ENCODE assay signal across 21 mouse cellular contexts in genomic region chr6:147928951-147929350, GRCm38 (mm10).
DNase-seq lines count a peak whose midpoint lies in the region; ATAC-seq and TF ChIP-seq lines count a peak whose summit lies in the region.
"Had no signal": no experiment of that assay in that cellular context is flagged by ENCODE, and none has a peak within 500 bp of the region (broad histone marks: within the 10 kb centered on the region; RNA-seq: fewer than 3 reads in every experiment).

No protein-coding gene starts in this region.

- no peak for TF ChIP-seq CTCF in midbrain, postnatal 0 days (IDR thresholded peaks at IDR 0.05)

- no peaks in the 10 kb centered on the region for H3K4me1 ChIP-seq in heart, embryonic 10.5 days
- no peaks in the 10 kb centered on the region for H3K4me1 ChIP-seq in midbrain, embryonic 11.5 days (ENCODE audit: control insufficient read depth, insufficient read depth, low read length)
- H3K4me1 ChIP-seq in midbrain, postnatal 0 days (ENCODE audit: insufficient read depth, low read length), result no peaks in the 10 kb centered on the region

- H3K27me3 ChIP-seq in heart, embryonic 10.5 days (ENCODE audit: insufficient read depth, poor library complexity, severe bottlenecking), result no peaks in the 10 kb centered on the region
- no peaks in the 10 kb centered on the region for H3K27me3 ChIP-seq in midbrain, embryonic 11.5 days (ENCODE audit: control insufficient read depth, insufficient read depth, low read length)
- H3K27me3 ChIP-seq in midbrain, postnatal 0 days (ENCODE audit: insufficient read depth, low read length), result no peaks in the 10 kb centered on the region
- H3K27me3 ChIP-seq: CH12.LX, Patski had no signal

- H3K9me3 ChIP-seq in heart, embryonic 10.5 days, result no peaks in the 10 kb centered on the region
- H3K9me3 ChIP-seq in midbrain, embryonic 11.5 days (ENCODE audit: control insufficient read depth, low read length), result no peaks in the 10 kb centered on the region
- no peaks in the 10 kb centered on the region for H3K9me3 ChIP-seq in midbrain, postnatal 0 days (ENCODE audit: low read length)
- H3K9me3 ChIP-seq: G1E had no signal

- ATAC-seq in midbrain, embryonic 11.5 days (ENCODE audit: low FRiP score), result no peak
- no peak for ATAC-seq in midbrain, postnatal 0 days (ENCODE audit: low FRiP score)
- ATAC-seq: activated CD4-positive, CD25-positive, alpha-beta regulatory T cell, adult 4 months; CD4-positive, CD25-positive, alpha-beta regulatory T cell, adult 4 months; Patski had no signal

- no peak overlapping the region for H3K4me2 ChIP-seq in midbrain, embryonic 11.5 days
- H3K4me2 ChIP-seq in midbrain, postnatal 0 days (ENCODE audit: low read depth, low read length, poor library complexity, severe bottlenecking), result no peak overlapping the region

- intact Hi-C loops in heart, postnatal 25 days (cut with DNase I), result no loop called here
- intact Hi-C loops in heart, postnatal 36 days (cut with DNase I), result no loop called here

- H3K27ac ChIP-seq in heart, embryonic 10.5 days, result no peak overlapping the region
- no peak overlapping the region for H3K27ac ChIP-seq in midbrain, embryonic 11.5 days (ENCODE audit: low read depth, low read length)
- H3K27ac ChIP-seq in midbrain, postnatal 0 days (ENCODE audit: low read depth, low read length), result no peak overlapping the region

- H3K9ac ChIP-seq in midbrain, embryonic 11.5 days (ENCODE audit: low read length), result no peak overlapping the region
- H3K9ac ChIP-seq in midbrain, postnatal 0 days (replicated peaks; ENCODE audit: low read length, poor library complexity, severe bottlenecking), result no peak overlapping the region

- no peak overlapping the region for H3K4me3 ChIP-seq in heart, embryonic 10.5 days
- no peak overlapping the region for H3K4me3 ChIP-seq in midbrain, embryonic 11.5 days (ENCODE audit: low read depth, low read length)
- no peak overlapping the region for H3K4me3 ChIP-seq in midbrain, postnatal 0 days (ENCODE audit: low read depth, low read length)

- DNase-seq in heart, adult 11 months, result peak; percentile 64
- no peak for DNase-seq in heart, postnatal 25 days (ENCODE audit: low spot score)
- DNase-seq in heart, embryonic 10.5 days (ENCODE audit: low spot score), result peak; percentile 66
- no peak for DNase-seq in heart, postnatal 36 days
- DNase-seq in midbrain, embryonic 11.5 days (ENCODE audit: low spot score, missing footprints), result peak; percentile 21
- no peak for DNase-seq in midbrain, postnatal 0 days (ENCODE audit: low spot score)
- DNase-seq: adrenal gland, adult 2 months; adrenal gland, adult 8-10 months; adrenal gland, postnatal 10 days; adrenal gland, postnatal 14 days; adrenal gland, postnatal 25 days; adrenal gland, postnatal 36 days; B cell, adult 2 months; cerebellum, adult 11 months; cerebellum, adult 11-12 months; cerebellum, adult 18-20 months had no signal

- no peaks in the 10 kb centered on the region for H3K36me3 ChIP-seq in heart, embryonic 10.5 days
- no peaks in the 10 kb centered on the region for H3K36me3 ChIP-seq in midbrain, embryonic 11.5 days (ENCODE audit: control insufficient read depth, insufficient read depth, low read length)
- no peaks in the 10 kb centered on the region for H3K36me3 ChIP-seq in midbrain, postnatal 0 days (ENCODE audit: insufficient read depth, low read length)
- H3K36me3 ChIP-seq: G1E had no signal

Comparison
In these comparisons a context has a peak if more than half of its experiments do, and no peak if none do; other contexts are left out.
1. DNase-seq: peak in heart, adult 11 months (single experiment), heart, embryonic 10.5 days (single experiment) and midbrain, embryonic 11.5 days (single experiment); none in heart, postnatal 25 days (single experiment), heart, postnatal 36 days (0 of 2) and midbrain, postnatal 0 days (single experiment).